Mouse (Mus musculus): ENCODE results near the gene Elmsan1.
"Not testable (repeated sequence)": the region's sequence is repeated elsewhere in the genome, so short reads cannot be mapped to it uniquely, and the experiment has no call there.

Elmsan1 gene

DNA sequence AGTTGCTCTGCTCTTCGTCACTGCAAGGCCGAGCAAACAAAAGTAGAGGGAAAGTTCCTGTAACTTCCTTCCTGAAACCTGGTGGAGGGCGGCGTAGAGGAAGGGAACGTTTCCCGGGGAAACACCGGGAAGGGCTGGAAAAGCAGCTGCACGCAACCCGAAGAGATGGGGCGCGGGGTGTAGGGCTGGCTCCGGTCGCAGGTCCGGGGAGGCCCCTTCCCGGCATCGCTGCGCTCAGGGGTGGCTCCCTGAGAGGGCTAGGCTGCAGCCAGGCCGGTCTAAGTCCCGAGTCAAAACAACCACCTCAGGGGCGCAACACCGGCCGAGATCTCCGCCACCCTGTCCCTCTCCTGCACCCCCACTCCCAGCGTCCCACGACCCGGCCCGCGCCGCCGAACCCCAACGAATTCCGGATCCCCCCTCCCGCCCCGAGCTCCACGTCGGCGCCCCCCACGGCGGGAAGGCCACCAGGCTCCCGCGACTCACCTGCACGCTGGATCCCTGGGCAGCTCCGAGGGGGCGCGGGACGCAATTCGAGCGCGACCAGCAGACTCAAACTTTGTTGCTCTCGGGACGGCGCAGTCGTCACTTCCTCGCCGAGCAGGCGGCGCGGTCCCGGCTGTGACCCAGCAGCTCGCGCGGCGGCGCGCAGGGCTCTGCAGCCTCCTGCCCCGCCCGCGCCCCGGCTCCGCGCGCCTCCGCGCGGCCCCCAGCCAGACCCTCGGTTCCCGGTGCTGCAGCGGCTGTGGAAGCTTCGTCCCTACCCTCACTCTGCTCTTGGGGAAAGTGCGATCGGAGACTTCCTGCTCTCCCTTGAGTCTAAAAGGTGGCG, at the start of gene Elmsan1:
Elmsan1 (minus strand) TSS at position 593 of the 832 bp plus-strand sequence.
- in situ Hi-C loops (cut with MseI, MboI): no loop called here

DNA sequence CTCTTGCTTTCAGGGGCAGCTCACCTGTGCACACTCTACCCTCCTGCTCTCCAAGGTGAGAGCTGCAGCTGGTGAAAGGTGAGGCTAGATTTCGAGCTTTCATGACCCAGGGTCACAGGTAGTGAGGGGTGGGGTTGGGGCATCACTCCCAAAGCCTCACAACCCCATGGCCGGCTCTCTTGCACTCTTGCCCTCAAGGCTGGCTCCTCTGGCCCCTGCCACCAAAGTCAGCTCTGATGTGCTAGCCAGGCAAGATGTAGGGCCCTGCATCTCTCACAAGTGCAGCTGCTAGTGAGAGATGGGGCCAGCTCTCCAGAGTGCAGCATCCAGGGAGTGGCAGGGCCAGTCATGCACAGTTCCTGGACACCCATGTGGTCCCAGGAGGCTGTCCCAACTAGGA, 48.6 kb upstream of the Elmsan1 start:
- in situ Hi-C loops (cut with MseI, MboI): no loop called here

DNA sequence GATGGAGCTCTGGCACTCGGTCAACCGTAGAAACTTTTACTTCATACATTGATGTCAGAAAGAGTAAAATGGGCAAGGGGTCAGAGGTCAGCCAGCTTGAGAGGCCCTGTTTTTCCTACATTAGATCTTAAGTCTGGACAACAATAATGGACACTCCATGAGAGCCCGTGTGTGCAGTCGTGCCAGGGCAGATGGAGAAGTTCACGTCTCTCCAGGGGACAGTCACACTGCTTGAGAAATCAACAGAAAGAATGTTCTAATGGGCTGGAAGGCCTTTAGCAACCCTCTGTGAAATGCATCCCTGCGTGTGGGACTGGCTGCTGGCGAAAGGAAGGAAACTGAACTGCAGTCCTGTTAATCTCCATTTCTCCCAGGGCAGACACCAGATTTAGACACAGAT, 41.7 kb upstream of the Elmsan1 start:
- in situ Hi-C loops (cut with MseI, MboI): no loop called here

DNA sequence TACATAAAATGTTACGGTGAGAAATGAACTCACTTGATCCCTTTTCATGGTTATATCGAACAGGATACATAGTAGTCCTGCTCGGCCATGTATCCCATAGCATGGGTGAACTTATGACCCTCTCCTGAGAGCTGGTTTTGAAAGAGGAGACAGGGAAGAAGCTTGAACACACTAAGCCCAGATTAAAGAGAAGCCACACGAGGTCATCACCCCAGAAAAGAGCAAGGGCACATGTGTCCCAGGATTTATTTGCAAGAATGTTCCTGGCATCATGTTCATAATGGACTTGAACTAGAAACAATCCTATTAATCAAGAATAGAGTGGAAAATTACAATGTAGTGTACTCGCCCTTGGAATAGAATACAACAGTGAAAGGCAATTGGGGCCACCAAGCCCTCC, 36.2 kb upstream of the Elmsan1 start:
- in situ Hi-C loops (cut with MseI, MboI): loop anchor here in 1 of 2 experiments (10.0 kb wide), 1 partner anchor 90 kb away; no protein-coding TSS in a partner anchor

DNA sequence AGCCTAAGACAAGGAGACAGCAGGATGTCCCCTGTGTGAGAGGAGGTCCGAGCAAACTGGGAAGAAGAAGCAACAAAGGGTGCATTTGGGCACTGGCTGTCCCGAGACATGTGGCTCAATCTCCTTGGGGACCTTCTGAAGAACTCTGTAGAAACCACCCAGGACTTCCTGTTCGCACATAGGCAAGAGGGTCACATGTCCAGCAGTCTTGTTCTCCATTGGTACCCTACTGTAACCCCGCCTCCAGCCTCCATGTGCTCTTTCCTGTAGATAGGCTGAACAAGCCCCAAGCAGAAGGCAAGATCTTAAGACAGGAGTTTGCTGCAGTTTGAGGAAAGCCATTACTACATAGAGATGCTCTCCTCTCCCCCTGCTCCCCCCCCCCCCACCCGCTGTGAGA, 34.1 kb upstream of the Elmsan1 start:
- in situ Hi-C loops (cut with MseI, MboI): loop anchor here in 1 of 2 experiments (10.0 kb wide), 1 partner anchor 88 kb away; no protein-coding TSS in a partner anchor

DNA sequence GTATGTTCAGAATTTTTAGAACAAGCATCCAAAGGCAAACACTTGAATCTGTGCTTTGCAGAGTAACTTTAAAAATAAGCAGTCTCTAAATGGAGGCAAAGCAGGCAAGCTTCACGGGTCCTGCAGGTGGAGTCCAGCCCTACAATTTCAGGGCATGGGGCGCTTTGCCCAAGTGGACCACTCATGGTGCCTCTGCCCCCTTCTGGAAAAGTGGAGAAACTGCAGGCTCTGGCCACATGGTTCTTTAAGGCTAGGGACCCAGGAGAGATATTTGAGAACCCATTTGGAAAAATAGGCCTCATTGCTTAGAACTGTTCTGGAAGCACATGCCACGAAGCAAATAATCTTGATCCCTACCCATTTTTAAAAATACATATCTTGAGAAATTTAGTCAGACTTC, 30.5 kb upstream of the Elmsan1 start:
- in situ Hi-C loops (cut with MseI, MboI): loop anchor here in 1 of 2 experiments (5.0 kb wide), 1 partner anchor 87 kb away; no protein-coding TSS in a partner anchor

DNA sequence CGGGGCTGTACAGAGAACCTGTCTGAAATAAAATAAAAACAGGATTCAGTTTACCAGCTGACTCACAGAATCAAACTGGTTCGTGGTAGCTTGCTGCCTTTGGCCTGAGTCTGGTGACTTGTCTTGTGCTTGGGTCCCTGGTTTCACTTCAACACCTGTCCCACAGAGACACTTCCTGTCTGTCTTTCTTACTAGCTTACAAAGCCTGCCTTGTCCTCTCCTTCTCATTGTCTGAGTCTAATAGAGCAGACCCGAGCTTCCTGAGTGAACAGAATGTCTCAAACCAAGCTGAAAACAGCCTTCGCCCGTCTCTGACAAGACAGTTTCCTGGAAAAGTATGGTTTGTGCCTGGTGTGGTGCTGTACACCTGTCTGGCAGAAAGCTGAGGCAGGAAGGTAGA, 27.0 kb upstream of the Elmsan1 start:
- in situ Hi-C loops (cut with MseI, MboI): loop anchor here in 1 of 2 experiments (5.0 kb wide), 1 partner anchor 83 kb away; no protein-coding TSS in a partner anchor

DNA sequence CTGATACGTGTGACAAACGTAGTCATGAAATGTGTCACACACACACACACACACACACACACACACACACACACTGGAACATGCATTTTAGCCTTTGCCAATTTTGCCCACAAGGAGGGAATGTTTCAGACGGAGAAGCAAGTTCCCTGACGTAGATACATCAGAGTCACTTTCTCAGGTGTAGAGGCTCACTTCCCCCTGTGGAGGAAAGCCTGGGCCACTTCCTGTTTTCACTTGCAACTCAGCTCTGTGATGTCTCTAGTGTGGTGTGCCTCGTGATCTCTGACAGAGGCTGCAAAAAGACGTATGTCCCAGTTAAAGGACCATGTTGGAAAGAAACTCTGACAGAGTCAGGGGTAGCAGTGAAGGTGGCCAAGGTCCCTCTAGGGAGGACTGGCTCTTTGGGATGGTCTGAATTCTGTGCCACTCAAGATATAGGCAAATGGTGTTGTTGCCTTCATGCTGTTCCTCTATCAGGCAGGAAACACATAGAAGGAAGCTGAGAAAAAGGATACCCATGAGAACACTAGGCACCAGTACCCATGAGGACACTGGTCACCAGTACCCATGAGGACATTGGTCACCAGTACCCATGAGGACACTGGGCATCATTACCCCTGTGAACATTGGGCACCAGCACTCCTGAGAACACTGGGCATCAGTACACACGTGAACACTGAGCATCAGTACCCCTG, 24.5 kb upstream of the Elmsan1 start:
- in situ Hi-C loops (cut with MseI, MboI): no loop called here

DNA sequence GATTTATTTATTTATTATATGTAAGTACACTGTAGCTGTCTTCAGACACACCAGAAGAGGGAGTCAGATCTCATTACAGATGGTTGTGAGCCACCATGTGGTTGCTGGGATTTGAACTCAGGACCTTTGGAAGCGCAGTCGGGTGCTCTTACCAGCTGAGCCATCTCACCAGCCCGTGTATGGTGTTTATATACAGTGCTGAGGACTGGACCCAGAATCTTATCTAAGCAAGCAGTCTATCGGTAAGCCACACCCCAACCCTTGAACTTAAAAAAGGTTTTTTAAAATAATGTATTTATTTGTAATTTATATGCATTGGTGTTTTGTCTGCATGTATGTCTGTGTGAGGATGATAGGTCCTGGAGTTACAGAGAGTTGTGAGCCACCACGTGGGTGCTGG, 18.4 kb upstream of the Elmsan1 start:
- in situ Hi-C loops (cut with MseI, MboI): not testable (repeated sequence)

DNA sequence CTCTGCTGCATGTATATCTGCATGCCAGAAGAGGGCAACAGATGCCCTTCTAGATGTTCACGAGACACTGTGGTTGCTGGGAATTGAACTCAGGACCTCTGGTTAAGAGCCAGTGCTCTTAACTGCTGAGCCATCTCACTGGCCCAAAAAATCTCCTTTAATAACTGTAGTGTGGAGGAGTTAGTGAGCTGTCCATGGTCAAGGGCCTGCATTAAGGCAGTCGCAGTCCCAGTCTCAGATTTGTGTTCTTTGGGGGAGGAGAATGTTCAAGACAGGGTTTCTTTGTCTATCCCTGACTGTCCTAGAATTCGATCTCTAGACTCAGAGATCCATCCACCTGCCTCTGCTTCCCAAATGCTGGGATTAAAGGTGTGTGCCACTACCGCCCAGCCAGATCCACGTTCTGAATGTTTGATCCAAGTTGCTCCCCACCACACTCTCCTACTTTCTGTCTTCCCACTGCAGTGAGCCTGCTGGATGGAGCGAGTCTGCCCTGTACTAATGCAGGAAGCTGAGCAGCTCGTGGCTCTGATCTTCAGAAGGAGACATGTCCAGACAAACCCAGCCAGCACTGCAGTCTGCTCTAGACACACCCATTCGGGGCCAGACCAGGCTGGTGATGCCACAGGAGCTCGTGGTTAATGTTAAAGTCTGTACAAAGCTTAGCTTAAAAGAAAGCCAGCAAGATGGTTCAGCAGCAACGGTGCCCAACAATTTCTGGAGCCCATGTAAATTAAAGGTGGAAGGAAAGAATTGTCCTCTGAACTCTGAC, 17.5 kb upstream of the Elmsan1 start:
- in situ Hi-C loops (cut with MseI, MboI): no loop called here

DNA sequence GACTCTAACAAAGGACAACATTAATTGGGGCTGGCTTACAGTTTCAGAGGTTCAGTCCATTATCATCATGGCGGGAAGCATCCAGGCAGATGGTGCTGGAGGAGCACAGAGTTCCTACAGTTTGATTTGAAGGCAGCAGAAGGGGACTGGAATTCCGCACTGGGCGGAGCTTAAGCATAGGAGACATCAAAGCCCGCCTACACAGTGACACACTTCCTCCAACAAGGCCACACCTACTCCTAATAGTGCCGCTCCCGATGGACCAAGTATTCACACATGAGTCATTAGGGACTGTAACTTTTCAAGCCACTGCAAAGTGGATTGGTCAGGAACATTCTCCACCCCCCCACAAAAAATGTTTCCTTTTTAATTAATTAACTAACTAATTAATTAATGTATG, 16.9 kb upstream of the Elmsan1 start:
- in situ Hi-C loops (cut with MseI, MboI): no loop called here

DNA sequence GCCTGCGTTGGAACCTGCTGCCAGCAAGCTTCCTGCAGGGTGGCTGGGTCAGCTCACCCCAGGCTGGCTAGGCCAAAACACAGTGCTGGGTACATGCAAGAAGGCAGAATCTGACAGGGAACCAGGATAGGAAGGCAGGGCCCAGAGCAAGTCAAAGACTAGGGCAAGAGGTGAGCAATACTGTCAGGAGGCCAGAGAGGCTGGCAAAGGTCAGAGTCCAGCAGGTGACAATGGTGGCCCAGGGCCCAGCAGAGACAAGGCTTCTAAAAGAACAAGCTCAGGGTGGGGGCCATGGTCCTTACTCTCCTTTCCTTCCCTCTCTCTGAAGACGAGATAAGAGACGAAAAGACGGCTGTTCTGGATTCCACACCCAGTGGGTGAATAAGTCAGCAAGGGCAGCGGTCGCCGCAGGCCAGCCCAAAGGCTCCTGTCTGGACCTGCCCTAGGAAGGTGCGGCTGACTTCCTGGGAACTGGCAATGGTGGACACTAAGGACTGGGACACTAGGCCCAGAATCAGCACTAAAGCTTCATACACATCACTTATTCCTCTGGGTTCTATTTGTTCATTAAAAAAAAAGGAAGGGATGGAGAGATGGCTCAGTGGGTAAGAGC, 14.9 kb upstream of the Elmsan1 start:
- in situ Hi-C loops (cut with MseI, MboI): no loop called here

DNA sequence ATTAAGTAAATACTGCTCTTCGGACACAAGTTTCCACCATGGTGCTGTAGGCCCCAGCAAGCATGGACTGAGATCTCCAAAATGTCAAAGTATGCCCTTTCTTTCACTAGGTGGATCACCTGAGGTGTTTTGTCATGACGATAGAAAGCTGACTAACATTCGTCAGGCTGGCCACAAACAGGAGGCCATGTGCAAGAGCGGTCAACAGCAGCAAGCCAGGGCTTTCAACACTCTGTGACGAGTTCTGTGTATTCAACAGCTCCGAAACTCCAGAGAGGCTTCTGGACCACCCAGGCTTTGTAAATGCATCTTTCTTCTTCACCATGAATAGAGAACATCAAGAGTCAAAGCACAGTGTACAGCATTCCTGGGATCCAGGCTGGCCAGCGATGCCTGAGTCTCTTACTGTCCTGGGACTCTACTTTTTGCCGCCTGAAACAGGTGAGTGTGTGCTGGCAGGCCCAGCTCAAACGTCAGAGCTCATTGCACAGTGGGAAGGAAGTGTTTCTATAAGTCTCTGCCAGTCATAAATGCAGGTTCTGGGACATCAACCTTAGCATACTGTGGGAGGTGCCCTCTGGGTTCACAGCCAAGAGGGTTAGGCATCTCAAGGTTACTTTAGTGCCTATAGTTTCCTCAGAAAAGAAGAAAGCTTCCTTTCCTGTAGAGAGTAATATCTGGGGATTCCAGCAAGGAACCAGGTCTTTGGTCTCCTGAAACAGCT, 7.6 kb upstream of the Elmsan1 start:
- in situ Hi-C loops (cut with MseI, MboI): no loop called here

DNA sequence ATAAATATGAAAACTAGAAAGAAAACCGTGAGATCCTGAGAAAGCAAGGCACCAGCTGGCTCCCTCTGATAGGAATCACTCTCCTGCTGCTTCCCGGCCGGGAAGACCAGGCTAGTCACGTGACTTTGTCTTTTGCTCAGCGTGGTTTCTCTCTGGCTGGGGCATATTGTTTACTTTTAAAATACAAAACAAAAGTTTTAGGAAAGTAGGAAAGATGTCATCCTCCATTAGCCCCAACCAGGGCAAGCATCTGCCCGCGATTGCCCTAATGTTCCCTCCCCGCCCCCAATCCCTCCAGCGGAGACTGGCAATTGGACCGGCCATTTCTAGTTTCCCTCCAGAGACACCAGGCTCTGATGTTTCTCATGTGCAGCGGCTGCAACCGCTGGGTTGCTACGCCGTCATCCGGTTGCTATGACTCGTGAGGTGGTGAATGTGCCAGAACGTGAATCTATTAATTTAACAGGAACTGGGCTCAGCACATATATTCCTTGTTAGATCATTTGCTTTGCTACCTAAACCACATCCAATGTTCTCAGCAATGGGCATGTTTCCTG, 3.8 kb upstream of the Elmsan1 start:
- in situ Hi-C loops (cut with MseI, MboI): no loop called here

DNA sequence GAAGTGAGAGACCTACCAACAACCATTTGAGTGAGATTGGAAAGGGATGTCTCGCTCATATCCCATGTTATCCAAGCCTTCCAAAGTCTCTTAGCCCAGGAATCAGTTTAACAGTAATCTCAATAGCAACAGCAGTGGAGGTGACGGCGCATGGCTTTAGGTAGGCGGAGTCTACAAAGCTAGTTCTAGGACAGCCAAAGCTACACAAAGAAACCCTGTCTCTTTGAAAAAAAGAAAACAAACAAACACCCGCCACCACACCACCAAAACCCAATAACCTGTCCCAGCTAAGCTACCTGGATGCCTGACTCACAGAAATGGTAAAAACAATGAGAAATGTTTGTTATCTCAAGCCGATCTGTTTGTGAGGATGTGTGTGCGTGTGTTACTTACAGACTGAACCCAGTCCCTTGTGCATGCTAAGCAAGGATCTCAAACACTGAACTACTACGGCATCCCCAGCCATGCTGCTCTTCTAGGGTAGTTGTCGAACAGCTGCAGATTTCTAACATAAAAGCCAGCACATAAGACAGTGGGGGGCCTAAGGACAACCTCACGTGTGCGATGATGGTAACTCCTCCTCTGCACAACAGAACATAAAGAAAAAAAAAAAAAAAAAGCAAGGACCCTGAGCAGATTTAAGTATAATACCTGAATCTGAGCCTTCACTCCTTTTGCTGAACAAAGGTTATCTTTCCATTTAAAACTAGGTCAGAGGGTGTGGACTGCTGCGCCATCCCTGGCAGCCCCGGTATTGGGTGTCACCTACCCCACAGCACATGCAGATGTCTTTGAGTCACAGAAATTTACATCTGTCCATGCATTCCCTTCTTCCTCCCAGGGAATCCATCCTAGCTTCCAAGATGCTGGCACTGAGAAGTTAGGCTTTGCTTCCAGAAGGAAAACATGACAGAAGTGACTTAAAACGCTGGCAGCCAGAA, 2.5 kb upstream of the Elmsan1 start:
- in situ Hi-C loops (cut with MseI, MboI): no loop called here

DNA sequence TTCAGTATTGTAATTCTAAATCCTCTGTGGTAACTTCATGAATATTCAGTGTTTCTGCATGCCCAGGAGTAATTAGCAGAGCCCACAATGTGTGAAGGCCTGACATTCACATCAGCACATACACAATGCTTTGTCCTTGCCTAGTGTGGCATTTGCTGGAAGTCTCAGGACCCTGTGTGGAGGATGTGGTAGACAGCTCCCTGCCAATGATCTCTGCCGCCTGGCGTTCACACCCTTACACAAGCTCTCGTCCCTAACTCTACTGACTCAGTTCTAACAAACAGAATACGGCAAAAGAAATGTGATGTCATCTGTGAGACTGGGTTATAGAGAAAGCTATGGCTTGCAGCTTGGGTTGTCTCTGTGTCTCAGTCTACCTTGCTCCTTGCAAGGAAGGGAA, 1.8 kb upstream of the Elmsan1 start:
- in situ Hi-C loops (cut with MseI, MboI): no loop called here

DNA sequence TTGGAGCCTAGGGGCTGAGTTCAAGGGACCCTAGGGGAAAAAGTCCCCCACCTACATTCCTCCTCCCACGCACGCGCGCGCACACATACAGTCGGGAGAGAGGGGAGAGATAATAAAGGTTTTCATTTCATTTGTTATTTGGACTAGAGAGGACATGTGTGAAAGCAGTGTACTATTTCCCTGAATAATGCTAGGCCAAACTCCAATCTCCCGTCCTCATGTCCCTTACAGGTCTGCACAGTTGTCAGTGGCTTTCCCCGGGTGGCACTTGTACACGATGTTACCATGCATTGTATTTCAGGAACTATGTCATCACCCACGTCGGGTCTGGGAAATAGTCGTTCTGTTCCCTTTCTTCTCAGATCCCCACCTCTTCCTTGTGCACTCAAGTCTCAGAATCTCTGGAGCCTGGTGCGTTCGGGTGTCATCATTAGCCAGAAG, 460 bp upstream of the Elmsan1 start:
- in situ Hi-C loops (cut with MseI, MboI): no loop called here

DNA sequence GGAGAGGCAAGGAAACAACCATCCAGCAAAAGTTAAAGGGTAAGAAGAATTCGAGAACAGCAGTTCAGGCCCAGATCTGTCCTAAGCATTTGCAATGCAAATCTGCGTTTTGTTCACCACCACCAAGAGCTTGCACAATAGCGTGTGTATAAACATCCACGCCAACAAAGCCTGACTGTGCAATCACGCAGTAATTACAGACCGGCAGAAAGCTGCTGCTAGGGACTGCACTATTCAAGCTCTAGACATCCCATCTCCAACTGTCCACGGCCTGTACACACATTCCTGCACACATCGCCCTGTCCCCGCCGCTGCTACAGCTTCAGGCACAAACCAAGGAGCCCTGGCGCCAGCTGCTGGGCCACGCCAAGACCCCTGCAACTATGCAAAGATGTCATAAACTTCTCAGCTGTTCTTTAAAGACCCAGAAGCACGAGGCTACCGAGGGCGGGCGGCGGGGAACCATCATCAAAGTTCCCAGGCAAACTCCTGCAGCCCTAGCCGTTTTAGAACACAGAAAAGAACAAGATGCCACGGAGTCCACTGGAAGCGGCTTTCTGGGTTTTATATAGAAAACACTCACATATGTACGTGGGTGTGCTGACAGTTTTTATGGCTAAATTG, 1.1 kb downstream of the Elmsan1 start:
- in situ Hi-C loops (cut with MseI, MboI): no loop called here

DNA sequence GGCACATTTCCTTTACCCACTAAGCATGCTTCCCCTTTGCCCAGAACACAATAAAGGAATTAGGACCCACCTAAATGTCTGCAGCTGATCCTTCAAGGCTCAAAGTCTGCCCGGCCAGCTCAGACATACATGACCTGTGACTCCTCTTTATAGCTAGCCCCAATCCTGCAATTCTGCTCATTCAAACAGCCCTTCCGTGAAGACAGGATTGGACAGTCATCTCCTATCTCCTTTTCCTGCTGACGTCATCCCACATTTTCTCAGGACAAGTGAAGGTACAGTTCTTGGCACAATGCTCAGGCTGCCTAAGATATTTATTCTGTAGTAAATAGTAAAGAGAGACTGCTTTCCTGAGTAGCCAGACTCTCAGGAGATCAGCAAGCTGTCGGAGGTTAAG, 1.6 kb downstream of the Elmsan1 start:
- in situ Hi-C loops (cut with MseI, MboI): no loop called here

Measured in mouse trophoblast stem cell (cell line).